8 mouse cellular contexts compared by ENCODE assay signal in the genomic region with DNA sequence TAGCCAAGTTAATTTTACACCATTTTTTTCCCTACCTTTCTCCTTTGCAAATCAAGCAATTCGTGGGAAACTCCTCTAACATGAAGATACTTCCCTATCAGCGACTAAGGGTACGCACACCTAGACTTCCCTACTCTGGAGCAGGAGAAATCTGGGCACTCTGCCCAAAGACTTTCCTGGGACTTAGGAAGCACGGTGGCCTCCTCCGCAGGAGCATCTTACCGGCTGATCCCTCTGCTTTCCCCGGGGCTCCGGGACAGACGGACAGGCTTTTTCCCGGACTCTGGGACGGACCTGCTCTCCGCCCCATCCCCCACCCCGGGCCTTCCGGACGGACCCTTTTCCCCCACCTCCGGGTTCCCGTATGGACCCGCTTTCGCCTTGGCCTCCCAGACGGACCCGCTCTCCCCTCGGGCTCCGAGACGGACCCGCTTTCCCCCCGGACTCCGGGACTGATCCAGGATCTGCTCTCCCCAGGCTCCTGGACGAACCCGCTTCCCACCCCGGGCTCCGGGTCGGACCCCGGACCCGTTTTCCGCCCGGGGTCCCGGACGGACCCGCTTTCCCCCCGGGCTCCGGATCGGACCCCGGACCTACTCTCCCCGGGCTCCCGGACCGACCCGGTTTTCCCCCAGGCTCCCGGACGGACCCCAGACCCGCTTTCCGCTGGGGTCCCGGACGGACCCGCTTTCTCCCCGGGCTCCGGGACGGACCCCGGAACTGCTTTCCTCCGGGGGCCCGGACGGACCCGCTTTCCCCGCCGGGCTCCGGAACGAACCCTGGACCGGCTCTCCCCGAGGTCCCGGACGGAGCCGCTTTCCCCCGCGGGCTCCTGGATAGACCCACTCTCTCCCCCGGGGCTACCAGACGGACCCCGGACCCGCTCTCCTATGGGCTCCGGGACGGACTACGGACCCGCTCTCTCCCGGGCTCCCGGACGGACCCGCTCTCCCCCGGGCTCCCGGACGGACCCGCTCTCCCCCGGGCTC. TPM values are rescaled to one million over a fixed set of nuclear protein-coding genes. Genes with fewer than 3 reads are reported as not detected.
DNase-seq lines count a peak whose midpoint lies in the region; ATAC-seq and TF ChIP-seq lines count a peak whose summit lies in the region.

No protein-coding gene starts in this region.

- no peak for TF ChIP-seq EP300 in stomach, postnatal 0 days (optimal IDR thresholded peaks at IDR 0.05)

- no peak for TF ChIP-seq CTCF in hindbrain, postnatal 0 days (IDR thresholded peaks at IDR 0.05; ENCODE audit: low read depth)
- no peak for TF ChIP-seq CTCF in stomach, postnatal 0 days (IDR thresholded peaks at IDR 0.05; ENCODE audit: low read depth)

- no peaks in the 10 kb centered on the region for H3K9me3 ChIP-seq in lung, embryonic 15.5 days
- H3K9me3 ChIP-seq in embryonic facial prominence, embryonic 11.5 days (replicated peaks; ENCODE audit: control insufficient read depth, low read length), result no peaks in the 10 kb centered on the region; the same call in 1 of the 2 replicates
- H3K9me3 ChIP-seq in hindbrain, postnatal 0 days (ENCODE audit: low read length), result no peaks in the 10 kb centered on the region
- no peaks in the 10 kb centered on the region for H3K9me3 ChIP-seq in liver, embryonic 15.5 days (replicated peaks)
- no peaks in the 10 kb centered on the region for H3K9me3 ChIP-seq in stomach, postnatal 0 days (ENCODE audit: control insufficient read depth, low read length)

- ATAC-seq in lung, embryonic 15.5 days (ENCODE audit: borderline replicate concordance, extremely low read depth, low FRiP score, low TSS enrichment), result no peak
- ATAC-seq in embryonic facial prominence, embryonic 11.5 days (replicated peaks; ENCODE audit: insufficient number of reproducible peaks, low FRiP score, low TSS enrichment, low read depth), result no peak
- ATAC-seq in hindbrain, postnatal 0 days, result peak; percentile 32; the same call in 1 of the 2 replicates
- no peak for ATAC-seq in liver, embryonic 15.5 days (ENCODE audit: insufficient read depth)
- ATAC-seq in stomach, postnatal 0 days (ENCODE audit: low FRiP score, low TSS enrichment), result no peak
- no peak for ATAC-seq in erythroid progenitor cell, adult 5-6 weeks (replicated peaks; ENCODE audit: low FRiP score, poor library complexity, severe bottlenecking)

- peak overlapping the region; percentile 34 for H3K4me3 ChIP-seq in lung, embryonic 15.5 days
- H3K4me3 ChIP-seq in embryonic facial prominence, embryonic 11.5 days (ENCODE audit: low read depth, low read length), result peak overlapping the region; percentile 32
- peak overlapping the region; percentile 31 for H3K4me3 ChIP-seq in hindbrain, postnatal 0 days (ENCODE audit: low read length)
- peak overlapping the region; percentile 39 for H3K4me3 ChIP-seq in liver, embryonic 15.5 days (replicated peaks)
- H3K4me3 ChIP-seq in stomach, postnatal 0 days (ENCODE audit: low read depth, low read length), result peak overlapping the region; percentile 31

- H3K4me1 ChIP-seq in lung, embryonic 15.5 days, result no peaks in the 10 kb centered on the region
- H3K4me1 ChIP-seq in embryonic facial prominence, embryonic 11.5 days (ENCODE audit: control insufficient read depth, insufficient read depth, low read length), result no peaks in the 10 kb centered on the region
- no peaks in the 10 kb centered on the region for H3K4me1 ChIP-seq in hindbrain, postnatal 0 days (ENCODE audit: insufficient read depth, low read length)
- no peaks in the 10 kb centered on the region for H3K4me1 ChIP-seq in liver, embryonic 15.5 days (replicated peaks)
- no peaks in the 10 kb centered on the region for H3K4me1 ChIP-seq in stomach, postnatal 0 days (replicated peaks; ENCODE audit: control insufficient read depth, insufficient read depth)

- 20% methylated on average over 80 of the region's 90 CpGs for WGBS in lung, embryonic 15.5 days
- WGBS in embryonic facial prominence, embryonic 11.5 days, result 14% methylated on average over 74 of the region's 90 CpGs
- 23% methylated on average over 80 of the region's 90 CpGs for WGBS in hindbrain, postnatal 0 days
- 19% methylated on average over 84 of the region's 90 CpGs for WGBS in liver, embryonic 15.5 days (ENCODE audit: insufficient replicate concordance)
- WGBS in stomach, postnatal 0 days, result 13% methylated on average over 77 of the region's 90 CpGs

- no peak overlapping the region for H3K9ac ChIP-seq in lung, embryonic 15.5 days
- H3K9ac ChIP-seq in embryonic facial prominence, embryonic 11.5 days (replicated peaks; ENCODE audit: low read length), result no peak overlapping the region
- H3K9ac ChIP-seq in hindbrain, postnatal 0 days (replicated peaks; ENCODE audit: low read length), result no peak overlapping the region
- H3K9ac ChIP-seq in liver, embryonic 15.5 days, result no peak overlapping the region
- no peak overlapping the region for H3K9ac ChIP-seq in stomach, postnatal 0 days (ENCODE audit: low read length)

- H3K4me2 ChIP-seq in lung, embryonic 15.5 days, result peak overlapping the region; percentile 60
- peak overlapping the region; percentile 45 for H3K4me2 ChIP-seq in embryonic facial prominence, embryonic 11.5 days (ENCODE audit: low read depth, low read length)
- peak overlapping the region; percentile 47 for H3K4me2 ChIP-seq in hindbrain, postnatal 0 days (ENCODE audit: low read depth, low read length)
- H3K4me2 ChIP-seq in liver, embryonic 15.5 days, result peak overlapping the region; percentile 52
- peak overlapping the region; percentile 49 for H3K4me2 ChIP-seq in stomach, postnatal 0 days (replicated peaks; ENCODE audit: low read depth)

- peaks cover 26% of the 10 kb centered on the region for H3K27me3 ChIP-seq in lung, embryonic 15.5 days
- peaks cover 17% of the 10 kb centered on the region for H3K27me3 ChIP-seq in embryonic facial prominence, embryonic 11.5 days (ENCODE audit: control insufficient read depth, insufficient read depth, low read length)
- 0 out of 2 replicates have a peak, but pooled peaks cover 3% of the 10 kb centered on the region for H3K27me3 ChIP-seq in hindbrain, postnatal 0 days (ENCODE audit: insufficient read depth, low read length)
- peaks cover 36% of the 10 kb centered on the region for H3K27me3 ChIP-seq in liver, embryonic 15.5 days
- no peaks in the 10 kb centered on the region for H3K27me3 ChIP-seq in stomach, postnatal 0 days (ENCODE audit: control insufficient read depth, insufficient read depth, low read length)

- no peaks in the 10 kb centered on the region for H3K36me3 ChIP-seq in lung, embryonic 15.5 days
- no peaks in the 10 kb centered on the region for H3K36me3 ChIP-seq in embryonic facial prominence, embryonic 11.5 days (replicated peaks; ENCODE audit: control insufficient read depth, insufficient read depth, low read depth, low read length)
- H3K36me3 ChIP-seq in hindbrain, postnatal 0 days (ENCODE audit: insufficient read depth, low read length), result no peaks in the 10 kb centered on the region
- no peaks in the 10 kb centered on the region for H3K36me3 ChIP-seq in liver, embryonic 15.5 days (replicated peaks)
- no peaks in the 10 kb centered on the region for H3K36me3 ChIP-seq in stomach, postnatal 0 days (ENCODE audit: control insufficient read depth, insufficient read depth, low read length)

- DNase-seq in lung, adult 18-20 months, result no peak
- DNase-seq in embryonic facial prominence, embryonic 11.5 days (ENCODE audit: low spot score), result peak; percentile 3
- DNase-seq in hindbrain, postnatal 0 days (ENCODE audit: low spot score), result peak; percentile 1
- DNase-seq in stomach, postnatal 0 days (ENCODE audit: low spot score), result peak; percentile 17
- DNase-seq in right cerebral cortex, postnatal 10 days (ENCODE audit: low spot score in 2 of 2), result no peak

- H3K27ac ChIP-seq in lung, embryonic 15.5 days, result no peak overlapping the region
- H3K27ac ChIP-seq in embryonic facial prominence, embryonic 11.5 days (replicated peaks; ENCODE audit: low read depth, low read length), result no peak overlapping the region
- no peak overlapping the region for H3K27ac ChIP-seq in hindbrain, postnatal 0 days
- no peak overlapping the region for H3K27ac ChIP-seq in liver, embryonic 15.5 days (replicated peaks)
- no peak overlapping the region for H3K27ac ChIP-seq in stomach, postnatal 0 days (replicated peaks)

RNA-seq across cellular contexts. Expression of a gene that starts 1.3 kb away (rescaled TPM):
- 2.9 and 3.5 TPM in 2 replicates for polyA plus RNA-seq in lung, embryonic 15.5 days (2015; fragmentation: Nextera tagmentation; extraction: Ambion mirVana)
- polyA plus RNA-seq in embryonic facial prominence, embryonic 11.5 days (2014; fragmentation: Nextera tagmentation; extraction: Ambion mirVana), result 2.3 and 2.6 TPM in 2 replicates
- 0.78 TPM in 1 of 2 replicates, not detected in the other for total RNA-seq in hindbrain, postnatal 0 days (2014; rRNA removed)
- polyA plus RNA-seq in hindbrain, postnatal 0 days (2015; fragmentation: Nextera tagmentation; extraction: Ambion mirVana), result 1.1 and 1.4 TPM in 2 replicates
- polyA plus RNA-seq in liver, embryonic 15.5 days (2015; fragmentation: Nextera tagmentation; extraction: Ambion mirVana), result 1.5 TPM in 2 replicates
- polyA plus RNA-seq in stomach, postnatal 0 days (2015; fragmentation: Nextera tagmentation; extraction: Ambion mirVana), result 1.1 and 1.7 TPM in 2 replicates
- total RNA-seq in erythroid progenitor cell, adult 5-6 weeks (2015; ENCODE audit: low replicate concordance), result not detected in 2 replicates
- not detected in 2 replicates for total RNA-seq in erythroid progenitor cell, adult 5-6 weeks (2017; ENCODE audit: low replicate concordance)

RNA-seq across cellular contexts. Expression of a gene that starts 1.5 kb away (rescaled TPM):
- 0.29 TPM in 1 of 2 replicates, not detected in the other for polyA plus RNA-seq in lung, embryonic 15.5 days (2015; fragmentation: Nextera tagmentation; extraction: Ambion mirVana)
- not detected in 2 replicates for polyA plus RNA-seq in embryonic facial prominence, embryonic 11.5 days (2014; fragmentation: Nextera tagmentation; extraction: Ambion mirVana)
- not detected in 2 replicates for total RNA-seq in hindbrain, postnatal 0 days (2014; rRNA removed)
- not detected in 2 replicates for polyA plus RNA-seq in hindbrain, postnatal 0 days (2015; fragmentation: Nextera tagmentation; extraction: Ambion mirVana)
- not detected in 2 replicates for polyA plus RNA-seq in liver, embryonic 15.5 days (2015; fragmentation: Nextera tagmentation; extraction: Ambion mirVana)
- polyA plus RNA-seq in stomach, postnatal 0 days (2015; fragmentation: Nextera tagmentation; extraction: Ambion mirVana), result not detected in 2 replicates
- total RNA-seq in erythroid progenitor cell, adult 5-6 weeks (2015; ENCODE audit: low replicate concordance), result not detected in 2 replicates
- total RNA-seq in erythroid progenitor cell, adult 5-6 weeks (2017; ENCODE audit: low replicate concordance), result not detected in 2 replicates

Comparison
In these comparisons a context has a peak if more than half of its experiments do, and no peak if none do; other contexts are left out.
1. DNase-seq: peak in embryonic facial prominence, embryonic 11.5 days (single experiment), hindbrain, postnatal 0 days (single experiment) and stomach, postnatal 0 days (single experiment); none in lung, adult 18-20 months (0 of 2) and right cerebral cortex, postnatal 10 days (0 of 2).
2. Peak in every context shown above with its lines, with median percentiles within 50 percentile points of each other: H3K4me2 ChIP-seq and H3K4me3 ChIP-seq.